16 mouse cellular contexts compared by ENCODE assay signal in genomic region chr14:30079729-30080128, GRCm38 (mm10).
"Had no signal": no experiment of that assay in that cellular context is flagged by ENCODE, and none has a peak within 500 bp of the region (broad histone marks: within the 10 kb centered on the region; RNA-seq: fewer than 3 reads in every experiment).

No protein-coding gene starts in this region.

- H3K4me3 ChIP-seq: liver, embryonic 15.5 days; lung, embryonic 15.5 days; megakaryocyte, embryonic 14.5 days; midbrain, embryonic 13.5 days; midbrain, embryonic 15.5 days; neural tube, embryonic 12.5 days had no signal

- H3K27ac ChIP-seq: liver, embryonic 15.5 days; lung, embryonic 15.5 days; macrophage; midbrain, embryonic 13.5 days; midbrain, embryonic 15.5 days; neural tube, embryonic 12.5 days had no signal

- ATAC-seq: liver, postnatal 0 days; lung, postnatal 0 days; midbrain, embryonic 13.5 days; midbrain, embryonic 15.5 days had no signal

- H3K9me3 ChIP-seq: liver, embryonic 15.5 days; lung, embryonic 15.5 days; midbrain, embryonic 13.5 days; midbrain, embryonic 15.5 days; neural tube, embryonic 12.5 days had no signal

- H3K4me1 ChIP-seq: liver, embryonic 15.5 days; lung, embryonic 15.5 days; megakaryocyte, embryonic 14.5 days; midbrain, embryonic 13.5 days; midbrain, embryonic 15.5 days; neural tube, embryonic 12.5 days had no signal

- H3K27me3 ChIP-seq: liver, embryonic 15.5 days; lung, embryonic 15.5 days; midbrain, embryonic 13.5 days; midbrain, embryonic 15.5 days; neural tube, embryonic 12.5 days had no signal

- H3K4me2 ChIP-seq: liver, embryonic 15.5 days; lung, embryonic 15.5 days; midbrain, embryonic 13.5 days; midbrain, embryonic 15.5 days; neural tube, embryonic 12.5 days had no signal

- DNase-seq: liver, postnatal 0 days; lung, adult 2 months; lung, postnatal 14 days; lung, postnatal 36 days; right cerebral cortex, postnatal 14 days; thymus, adult 2 months; thymus, postnatal 25 days; thymus, postnatal 4 days had no signal

- H3K36me3 ChIP-seq: liver, embryonic 15.5 days; neural tube, embryonic 12.5 days had no signal

- H3K9ac ChIP-seq: liver, embryonic 15.5 days; liver, postnatal 0 days; lung, embryonic 15.5 days; midbrain, embryonic 13.5 days; midbrain, embryonic 15.5 days; neural tube, embryonic 12.5 days had no signal
